Mouse (Mus musculus): Measurements from ENCODE around the gene Htr3b. TPM values are rescaled to one million over a fixed set of nuclear protein-coding genes. Genes with fewer than 3 reads are reported as not detected.

Htr3b gene
- total RNA-seq, 2 experiments from 2014 or later = not detected

GRCm38 (mm10) chr9:48929436-48929835 lies 35.4 kb downstream of the Htr3b start:
- ATAC-seq (replicated peaks; ENCODE audit: poor library complexity) = no peak

DNA sequence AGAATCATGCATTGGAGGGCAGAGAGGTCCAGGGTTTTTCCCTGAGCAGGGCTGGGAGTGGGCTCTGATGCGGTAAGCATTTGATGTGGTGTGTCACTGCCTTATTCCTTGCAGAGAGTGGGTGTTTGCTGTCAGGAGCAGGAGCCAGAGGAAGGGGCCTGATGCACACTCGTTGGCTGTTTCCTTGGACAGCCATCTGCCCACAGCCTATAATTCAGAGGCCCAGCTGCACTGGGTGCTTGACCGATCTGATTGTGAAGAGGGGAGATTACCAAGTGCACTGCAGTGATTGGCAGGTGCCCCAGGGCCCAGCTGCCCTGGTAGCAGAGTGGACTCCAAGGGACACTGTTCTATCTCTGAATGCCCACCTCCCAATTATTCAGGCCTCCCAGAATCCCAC lies 36.0 kb downstream of the Htr3b start:
- no peak for ATAC-seq (replicated peaks; ENCODE audit: poor library complexity)

- ATAC-seq (replicated peaks; ENCODE audit: poor library complexity) = no peak
Observed at GRCm38 (mm10) chr9:48916011-48916788, 48.6 kb downstream of the Htr3b start.

- no peak for ATAC-seq (replicated peaks; ENCODE audit: poor library complexity)
Observed at GRCm38 (mm10) chr9:48910885-48911537, 53.8 kb downstream of the Htr3b start, which contains the start of gene Htr3a. Gene Htr3a, minus strand, starts transcription at chr9:48911099.

DNA sequence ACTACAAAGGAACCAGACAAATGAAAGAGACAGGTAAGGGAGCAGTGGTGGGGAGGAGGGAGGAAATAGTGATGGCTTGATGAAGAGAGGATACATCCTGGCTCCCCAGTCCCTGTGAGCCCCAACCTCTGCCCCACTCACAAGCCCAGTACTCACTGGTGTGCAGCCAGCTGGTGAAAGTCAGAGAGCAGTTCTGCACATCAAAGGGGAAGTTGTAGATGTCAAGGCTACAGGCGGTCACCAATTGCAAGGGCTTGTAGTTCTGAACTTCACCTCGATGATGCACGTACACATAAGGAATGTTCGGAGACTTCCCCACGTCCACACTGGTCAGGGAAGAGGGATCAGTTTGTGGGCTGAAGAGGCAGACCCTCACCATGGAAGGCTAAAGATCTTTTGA lies 60.4 kb downstream of the Htr3b start:
- no peak for ATAC-seq (replicated peaks; ENCODE audit: poor library complexity)

DNA sequence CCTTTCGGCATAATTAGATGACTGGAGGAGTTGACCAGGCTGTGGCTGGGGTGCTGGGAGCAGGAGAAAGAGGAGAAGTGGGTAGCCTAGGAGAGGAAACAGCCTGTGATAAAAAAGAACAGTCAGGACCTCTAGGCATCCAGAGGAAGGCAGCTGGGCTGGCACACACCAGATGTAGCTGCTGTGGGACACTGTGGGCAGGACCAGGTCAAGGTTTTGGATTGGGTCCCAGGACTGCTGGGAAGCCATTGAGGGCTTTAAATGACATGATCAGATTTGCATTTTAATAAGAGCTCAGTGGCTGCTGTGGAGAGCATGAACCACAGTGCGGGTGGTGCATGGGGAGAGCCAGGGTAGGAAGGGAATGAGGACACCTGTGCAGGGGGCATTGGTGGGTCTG lies 61.0 kb downstream of the Htr3b start:
- no peak for ATAC-seq (replicated peaks; ENCODE audit: poor library complexity)

DNA sequence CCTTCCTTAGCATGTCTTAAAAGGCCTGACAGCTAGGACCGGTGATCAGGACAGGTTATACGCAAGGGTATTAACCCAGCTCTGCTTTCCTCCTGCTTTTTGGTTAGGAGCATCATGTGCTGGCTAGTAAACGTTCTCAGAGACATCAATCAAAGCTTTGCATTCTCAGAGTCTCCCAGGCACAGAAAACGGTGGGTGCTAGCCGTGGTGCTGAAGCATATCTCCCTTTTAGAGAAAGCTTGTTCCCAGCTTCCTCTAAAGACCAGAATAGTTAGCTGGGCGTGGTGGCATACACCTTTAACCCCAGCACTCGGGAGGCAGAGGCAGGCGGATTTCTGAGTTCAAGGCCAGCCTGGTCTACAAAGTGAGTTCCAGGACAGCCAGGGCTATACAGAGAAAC lies 66.2 kb downstream of the Htr3b start:
- 0 out of 2 replicates have a peak, but pooled peaks have one; percentile 39 for ATAC-seq (replicated peaks; ENCODE audit: poor library complexity)

- ATAC-seq (replicated peaks; ENCODE audit: poor library complexity) = no peak
Observed at GRCm38 (mm10) chr9:48895819-48896536, 68.8 kb downstream of the Htr3b start.

DNA sequence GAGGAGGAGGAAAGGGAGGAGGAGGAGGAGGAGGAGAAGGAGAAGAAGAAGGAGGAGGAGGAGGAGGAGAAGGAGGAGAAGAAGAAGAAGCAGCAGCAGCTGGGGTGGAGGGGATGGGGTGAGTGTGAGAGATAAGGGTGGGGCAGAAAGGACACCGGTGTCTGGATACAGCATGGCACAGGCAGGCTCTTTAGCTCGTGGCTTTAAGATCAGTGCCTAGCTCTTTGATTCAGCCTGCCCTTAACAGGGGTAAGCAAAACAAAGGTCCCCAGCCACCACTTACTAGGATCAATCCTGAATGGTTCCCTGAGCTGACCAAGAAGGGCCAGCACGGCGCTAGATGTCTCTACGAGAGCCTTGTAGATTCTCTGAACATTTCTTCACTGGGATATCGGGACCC lies 70.0 kb downstream of the Htr3b start:
- no peak for ATAC-seq (replicated peaks; ENCODE audit: poor library complexity)

DNA sequence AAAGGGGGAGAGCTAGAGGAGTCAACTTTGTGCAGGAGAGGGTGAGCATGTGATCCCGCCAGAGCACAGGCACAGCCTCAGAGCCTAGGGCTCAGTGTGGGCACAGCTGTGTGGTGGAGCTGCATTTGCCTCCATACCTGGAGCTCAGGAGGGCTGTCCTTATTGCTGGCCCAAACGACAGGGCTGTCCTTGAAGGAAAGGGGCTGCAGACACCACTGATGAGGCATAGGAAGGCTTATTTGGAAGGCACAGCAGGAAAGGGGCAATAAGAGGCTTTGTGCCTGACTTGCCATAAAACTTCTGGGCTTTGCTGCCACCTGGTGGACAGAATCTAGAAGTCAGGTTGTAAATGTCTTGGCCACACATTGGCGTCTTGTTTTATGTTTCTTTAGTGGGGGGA lies 70.8 kb downstream of the Htr3b start:
- peak; percentile 70; the same call in 1 of the 2 replicates for ATAC-seq (replicated peaks; ENCODE audit: poor library complexity)

DNA sequence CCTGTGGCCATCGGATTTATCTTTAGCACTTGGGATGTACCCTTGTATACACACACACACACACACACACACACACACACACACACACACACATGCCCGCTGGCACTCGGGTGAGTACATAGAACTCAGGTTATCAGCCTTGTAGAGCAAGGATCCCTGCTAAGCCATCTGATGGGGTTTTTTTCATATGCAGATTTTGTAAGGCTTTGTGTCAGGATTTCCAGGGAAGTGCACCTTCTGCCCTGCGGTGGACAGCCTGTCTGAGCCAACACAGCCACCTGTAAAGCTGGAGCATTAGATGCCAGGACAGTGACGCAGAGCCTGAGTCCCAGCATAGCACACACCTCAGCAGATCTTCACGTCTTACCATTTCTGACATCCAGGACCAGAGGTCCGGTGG lies 75.7 kb downstream of the Htr3b start:
- no peak for ATAC-seq (replicated peaks; ENCODE audit: poor library complexity)

Other genes with a start within 250 kb of the Htr3b start
- gene Zbtb16, start 128.8 kb downstream of the Htr3b start, total RNA-seq (2015) = 4.7 and 5.8 TPM in 2 replicates
- gene Zbtb16, start 128.8 kb downstream of the Htr3b start, total RNA-seq (2017) = 4.7 and 5.2 TPM in 2 replicates
- not detected in 2 replicates for gene Htr3a, start 53.9 kb downstream of the Htr3b start, total RNA-seq (2015)
- not detected in 2 replicates for gene Htr3a, start 53.9 kb downstream of the Htr3b start, total RNA-seq (2017)
- 8.7 and 11.2 TPM in 2 replicates for gene Usp28, start 20.4 kb upstream of the Htr3b start, total RNA-seq (2015)
- gene Usp28, start 20.4 kb upstream of the Htr3b start, total RNA-seq (2017) = 6.8 and 8.8 TPM in 2 replicates
- gene Zw10, start 90.6 kb upstream of the Htr3b start, total RNA-seq (2015) = 28.7 and 30.7 TPM in 2 replicates
- 24.4 and 26.0 TPM in 2 replicates for gene Zw10, start 90.6 kb upstream of the Htr3b start, total RNA-seq (2017)
- gene Tmprss5, start 116.3 kb upstream of the Htr3b start, total RNA-seq (2015) = not detected in 2 replicates
- gene Tmprss5, start 116.3 kb upstream of the Htr3b start, total RNA-seq (2017) = not detected in 2 replicates